Mouse (Mus musculus): ENCODE measurements around the gene Lzts3. TPM values are rescaled to one million over a fixed set of nuclear protein-coding genes. Genes with fewer than 3 reads are reported as not detected.
A peak's percentile ranks its signal among the peaks of the same experiment; 100 is the strongest.

The Lzts3 gene
- polyA plus RNA-seq (2016; fragmentation: Nextera tagmentation; extraction: Ambion mirVana): 1.2 and 1.7 TPM in 2 replicates

GRCm38 (mm10) chr2:130642684-130643369 lies at the start of gene Lzts3:
Lzts3 (minus strand) TSS chr2:130642803.
- WGBS: 3% methylated on average over 40 of the region's 40 CpGs
- H3K4me1 ChIP-seq: peaks cover 14% of the 10 kb centered on the region
- peak within 1 kb of the TSS; percentile 77 for H3K4me3 ChIP-seq
- peaks cover 43% of the 10 kb centered on the region for H3K27me3 ChIP-seq (ENCODE audit: insufficient read depth, poor library complexity, severe bottlenecking)
- H3K36me3 ChIP-seq: peaks cover 6% of the 10 kb centered on the region; the same call in 1 of the 2 replicates
- peak; percentile 95 for DNase-seq (ENCODE audit: low spot score)
- H3K9me3 ChIP-seq: no peaks in the 10 kb centered on the region
- H3K27ac ChIP-seq: peak within 1 kb of the TSS; percentile 84

GRCm38 (mm10) chr2:130689011-130689410 lies 46.4 kb upstream of the Lzts3 start:
- 71% methylated on average over 2 of the region's 2 CpGs for WGBS
- Histone ChIP-seq H3K4me3 (no peak overlapping the region), H3K4me1 (no peaks in the 10 kb centered on the region), H3K36me3 (peaks cover 17% of the 10 kb centered on the region), H3K9me3 (no peaks in the 10 kb centered on the region), H3K27ac (no peak overlapping the region), H3K27me3 (ENCODE audit: insufficient read depth, poor library complexity, severe bottlenecking) (peaks cover 13% of the 10 kb centered on the region)
- DNase-seq (ENCODE audit: low spot score): no peak

GRCm38 (mm10) chr2:130685426-130685825 lies 42.8 kb upstream of the Lzts3 start:
- no peak overlapping the region for H3K4me3 ChIP-seq
- no peaks in the 10 kb centered on the region for H3K4me1 ChIP-seq
- WGBS: 76% methylated on average over 9 of the region's 9 CpGs
- peaks cover 52% of the 10 kb centered on the region for H3K36me3 ChIP-seq
- DNase-seq (ENCODE audit: low spot score): no peak
- no peaks in the 10 kb centered on the region for H3K27me3 ChIP-seq (ENCODE audit: insufficient read depth, poor library complexity, severe bottlenecking)
- no peaks in the 10 kb centered on the region for H3K9me3 ChIP-seq
- no peak overlapping the region for H3K27ac ChIP-seq

- H3K27me3 ChIP-seq (ENCODE audit: insufficient read depth, poor library complexity, severe bottlenecking): no peaks in the 10 kb centered on the region
- no peaks in the 10 kb centered on the region for H3K9me3 ChIP-seq
- 88% methylated on average over 3 of the region's 3 CpGs for WGBS
- H3K36me3 ChIP-seq: peaks cover 91% of the 10 kb centered on the region
- H3K4me1 ChIP-seq: no peaks in the 10 kb centered on the region
- no peak overlapping the region for H3K27ac ChIP-seq
- DNase-seq (ENCODE audit: low spot score): no peak
- no peak overlapping the region for H3K4me3 ChIP-seq
These were observed 38.9 kb upstream of the Lzts3 start for GRCm38 (mm10) chr2:130681531-130681930.

GRCm38 (mm10) chr2:130679899-130680298 lies 37.3 kb upstream of the Lzts3 start:
- no peaks in the 10 kb centered on the region for H3K27me3 ChIP-seq (ENCODE audit: insufficient read depth, poor library complexity, severe bottlenecking)
- DNase-seq (ENCODE audit: low spot score): no peak
- H3K4me3 ChIP-seq: no peak overlapping the region
- peaks cover 99% of the 10 kb centered on the region for H3K36me3 ChIP-seq
- H3K9me3 ChIP-seq: no peaks in the 10 kb centered on the region
- 94% methylated on average over 6 of the region's 6 CpGs for WGBS
- H3K4me1 ChIP-seq: no peaks in the 10 kb centered on the region
- no peak overlapping the region for H3K27ac ChIP-seq

- 90% methylated on average over 12 of the region's 12 CpGs for WGBS
- no peak overlapping the region for H3K27ac ChIP-seq
- no peaks in the 10 kb centered on the region for H3K4me1 ChIP-seq
- peaks cover 99% of the 10 kb centered on the region for H3K36me3 ChIP-seq
- H3K4me3 ChIP-seq: no peak overlapping the region
- H3K27me3 ChIP-seq (ENCODE audit: insufficient read depth, poor library complexity, severe bottlenecking): no peaks in the 10 kb centered on the region
- DNase-seq (ENCODE audit: low spot score): no peak
- no peaks in the 10 kb centered on the region for H3K9me3 ChIP-seq
These were observed 36.6 kb upstream of the Lzts3 start for GRCm38 (mm10) chr2:130679154-130679553.

- Histone ChIP-seq H3K4me1 (no peaks in the 10 kb centered on the region), H3K9me3 (no peaks in the 10 kb centered on the region), H3K27ac (no peak overlapping the region), H3K4me3 (no peak overlapping the region), H3K27me3 (ENCODE audit: insufficient read depth, poor library complexity, severe bottlenecking) (no peaks in the 10 kb centered on the region), H3K36me3 (peaks cover 97% of the 10 kb centered on the region)
- WGBS: 84% methylated on average over 10 of the region's 10 CpGs
- no peak for DNase-seq (ENCODE audit: low spot score)
These were observed 34.6 kb upstream of the Lzts3 start for GRCm38 (mm10) chr2:130677211-130677610.

GRCm38 (mm10) chr2:130667559-130667958 lies 25.0 kb upstream of the Lzts3 start, which contains the start of gene Itpa:
Itpa (plus strand) TSS chr2:130667610.
- peak; percentile 96 for DNase-seq (ENCODE audit: low spot score)
- WGBS: under 1% methylated on average over 31 of the region's 31 CpGs
- no peaks in the 10 kb centered on the region for H3K27me3 ChIP-seq (ENCODE audit: insufficient read depth, poor library complexity, severe bottlenecking)
- peak within 1 kb of the TSS; percentile 89 for H3K27ac ChIP-seq
- peaks cover 30% of the 10 kb centered on the region for H3K4me1 ChIP-seq
- H3K36me3 ChIP-seq: peaks cover 16% of the 10 kb centered on the region
- H3K9me3 ChIP-seq: no peaks in the 10 kb centered on the region
- peak within 1 kb of the TSS; percentile 81 for H3K4me3 ChIP-seq

GRCm38 (mm10) chr2:130664102-130664701 lies 21.6 kb upstream of the Lzts3 start, which contains the start of gene Ddrgk1:
Ddrgk1 (minus strand) TSS chr2:130664659.
- peak; percentile 97 for DNase-seq (ENCODE audit: low spot score)

GRCm38 (mm10) chr2:130663342-130663741 lies 20.7 kb upstream of the Lzts3 start:
- H3K27ac ChIP-seq: 0 out of 2 replicates have a peak overlapping the region, but pooled peaks have one; percentile 99
- H3K4me1 ChIP-seq: peaks cover 24% of the 10 kb centered on the region
- 91% methylated on average over 11 of the region's 11 CpGs for WGBS
- no peak for DNase-seq (ENCODE audit: low spot score)
- H3K36me3 ChIP-seq: peaks cover 43% of the 10 kb centered on the region
- no peaks in the 10 kb centered on the region for H3K9me3 ChIP-seq
- H3K27me3 ChIP-seq (ENCODE audit: insufficient read depth, poor library complexity, severe bottlenecking): no peaks in the 10 kb centered on the region
- peak overlapping the region; percentile 73 for H3K4me3 ChIP-seq

More at GRCm38 (mm10) chr2:130664102-130664701, 21.6 kb upstream of the Lzts3 start, which contains the start of gene Ddrgk1:
- peaks cover 34% of the 10 kb centered on the region for H3K36me3 ChIP-seq
- H3K4me3 ChIP-seq: peak within 1 kb of the TSS; percentile 73
- no peaks in the 10 kb centered on the region for H3K27me3 ChIP-seq (ENCODE audit: insufficient read depth, poor library complexity, severe bottlenecking)
- no peaks in the 10 kb centered on the region for H3K9me3 ChIP-seq
- peaks cover 27% of the 10 kb centered on the region for H3K4me1 ChIP-seq
- peak within 1 kb of the TSS; percentile 99 for H3K27ac ChIP-seq
- whole genome bisulfite sequencing: under 1% methylated on average over 40 of the region's 40 CpGs

- Histone ChIP-seq H3K4me3 (no peak overlapping the region), H3K9me3 (no peaks in the 10 kb centered on the region), H3K27me3 (ENCODE audit: insufficient read depth, poor library complexity, severe bottlenecking) (no peaks in the 10 kb centered on the region), H3K4me1 (peaks cover 11% of the 10 kb centered on the region), H3K27ac (no peak overlapping the region), H3K36me3 (peaks cover 89% of the 10 kb centered on the region)
- 94% methylated on average over 10 of the region's 10 CpGs for WGBS
- no peak for DNase-seq (ENCODE audit: low spot score)
These were observed 15.9 kb upstream of the Lzts3 start for GRCm38 (mm10) chr2:130658530-130658929.

- no peak for DNase-seq (ENCODE audit: low spot score)
- no peaks in the 10 kb centered on the region for H3K9me3 ChIP-seq
- peaks cover 97% of the 10 kb centered on the region for H3K36me3 ChIP-seq
- no peak overlapping the region for H3K27ac ChIP-seq
- no peaks in the 10 kb centered on the region for H3K27me3 ChIP-seq (ENCODE audit: insufficient read depth, poor library complexity, severe bottlenecking)
- WGBS: 84% methylated on average over 6 of the region's 6 CpGs
- peaks cover under 1% of the 10 kb centered on the region; the same call in 1 of the 2 replicates for H3K4me1 ChIP-seq
- no peak overlapping the region for H3K4me3 ChIP-seq
These were observed 14.9 kb upstream of the Lzts3 start for GRCm38 (mm10) chr2:130657541-130657940.

- Histone ChIP-seq H3K4me1 (no peaks in the 10 kb centered on the region), H3K9me3 (no peaks in the 10 kb centered on the region), H3K36me3 (peaks cover 92% of the 10 kb centered on the region), H3K4me3 (no peak overlapping the region), H3K27me3 (ENCODE audit: insufficient read depth, poor library complexity, severe bottlenecking) (no peaks in the 10 kb centered on the region), H3K27ac (peak overlapping the region; percentile 47; the same call in 1 of the 2 replicates)
- WGBS: 87% methylated on average over 9 of the region's 9 CpGs
- no peak for DNase-seq (ENCODE audit: low spot score)
These were observed 13.9 kb upstream of the Lzts3 start for GRCm38 (mm10) chr2:130656536-130656935.
